Comparison of ENCODE assay signal across 13 mouse cellular contexts in genomic region chr5:128550736-128551135, GRCm38 (mm10).
"Had no signal": no experiment of that assay in that cellular context is flagged by ENCODE, and none has a peak within 500 bp of the region (broad histone marks: within the 10 kb centered on the region; RNA-seq: fewer than 3 reads in every experiment).

No protein-coding gene starts in this region.

- DNase-seq: gastrocnemius, postnatal 14 days; gastrocnemius, postnatal 36 days; heart, adult 11 months; heart, adult 2 months; heart, postnatal 14 days; heart, postnatal 36 days; kidney, adult 18-20 months; kidney, adult 8-10 months; kidney, postnatal 10 days; kidney, postnatal 25 days; layer of hippocampus, adult 9-11 months; layer of hippocampus, postnatal 36 days; left cerebral cortex, postnatal 4 days had no signal
